Mouse (Mus musculus): ENCODE data around the gene Morc3. TPM values are rescaled to one million over a fixed set of nuclear protein-coding genes. Genes with fewer than 3 reads are reported as not detected.

Morc3 gene
- polyA plus RNA-seq, 1 experiment from 2014 or later = 44.9 TPM

DNA sequence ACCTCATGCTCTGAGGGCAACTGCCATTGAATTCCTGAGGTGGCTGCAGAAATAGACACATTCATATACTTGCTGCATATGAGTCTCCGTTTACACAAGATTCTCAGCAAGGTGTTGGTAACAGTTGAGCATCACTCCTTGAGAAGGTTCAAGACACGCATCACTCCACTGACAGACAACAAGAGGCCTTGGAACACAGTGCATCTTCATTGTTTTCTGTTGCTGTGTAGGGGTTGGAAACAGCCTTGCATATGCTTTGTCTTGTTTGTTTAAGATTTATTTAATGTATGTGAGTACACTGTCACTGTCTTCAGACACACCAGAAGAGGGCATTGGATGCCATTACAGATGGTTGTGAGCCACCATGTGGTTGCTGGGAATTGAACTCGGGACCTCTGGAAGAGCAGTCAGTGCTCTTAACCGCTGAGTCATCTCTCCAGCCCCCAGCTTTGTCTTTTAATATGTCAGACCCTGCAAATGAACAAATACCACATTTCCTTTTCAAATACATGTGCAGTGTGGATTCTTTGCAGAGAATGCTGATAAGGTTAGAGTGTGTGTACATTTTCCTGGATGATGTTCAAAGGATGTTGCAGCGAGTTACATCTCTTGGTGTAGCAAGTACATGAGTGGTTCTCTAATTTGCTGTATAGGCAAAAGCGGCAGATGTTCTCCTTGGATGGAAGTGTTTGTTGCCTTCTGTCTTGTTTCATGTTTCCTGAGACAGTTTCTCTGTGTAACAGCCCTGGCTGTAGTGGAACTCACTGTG lies 45.9 kb downstream of the Morc3 start:
- Histone ChIP-seq H3K4me3 (ENCODE audit: low read depth, low read length) (no peak overlapping the region), H3K27me3 (ENCODE audit: control insufficient read depth, insufficient read depth, low read length) (no peaks in the 10 kb centered on the region), H3K27ac (ENCODE audit: low read length) (no peak overlapping the region), H3K4me1 (ENCODE audit: control insufficient read depth, insufficient read depth, low read length) (no peaks in the 10 kb centered on the region), H3K9ac (replicated peaks; ENCODE audit: low read depth, low read length) (no peak overlapping the region), H3K4me2 (replicated peaks; ENCODE audit: low read depth, low read length) (no peak overlapping the region), H3K9me3 (ENCODE audit: control insufficient read depth, low read depth, low read length) (no peaks in the 10 kb centered on the region), H3K36me3 (ENCODE audit: control insufficient read depth, insufficient read depth, low read length) (peaks cover 33% of the 10 kb centered on the region)
- WGBS = 83% methylated on average over 6 of the region's 6 CpGs
- no peak for ATAC-seq (ENCODE audit: insufficient number of reproducible peaks, insufficient read depth, low FRiP score, low read depth)

DNA sequence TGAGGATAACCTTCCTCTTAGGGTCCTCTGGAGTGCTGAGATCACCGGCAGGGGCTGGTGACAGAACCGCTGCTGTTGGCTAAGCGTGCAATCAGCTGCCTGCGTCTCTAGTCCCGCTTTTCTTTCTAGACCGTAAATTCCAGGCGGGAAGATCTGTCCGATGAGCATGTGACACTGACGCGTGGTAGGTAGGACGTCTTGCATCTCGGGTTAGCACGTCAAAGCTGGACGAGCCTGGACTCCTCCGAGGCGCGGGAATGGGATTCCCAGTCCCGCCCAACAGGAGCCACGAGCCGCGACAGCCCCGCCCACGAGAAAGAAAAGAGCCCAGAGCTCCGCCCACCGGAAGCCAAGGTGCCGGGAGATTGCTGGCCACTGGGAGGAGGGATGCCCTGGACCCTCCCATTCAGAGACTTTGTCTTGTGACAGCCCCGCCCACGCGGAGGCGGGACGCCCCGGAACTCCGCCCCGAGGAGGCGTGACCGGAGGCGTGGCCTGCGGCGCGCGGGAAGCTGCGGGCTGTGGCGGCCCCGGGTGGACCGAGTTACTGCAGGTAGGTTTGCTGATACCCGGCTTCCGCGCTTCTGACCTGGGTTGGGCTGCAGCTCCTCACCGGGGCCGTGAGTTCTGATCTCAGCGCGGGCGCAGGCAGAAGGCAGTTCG lies 51.6 kb downstream of the Morc3 start, which contains the start of gene Chaf1b:
Chaf1b (plus strand) TSS at position 479 of the 663 bp plus-strand sequence.
- Histone ChIP-seq H3K4me2 (replicated peaks; ENCODE audit: low read depth, low read length) (peak within 1 kb of the TSS; percentile 78), H3K9ac (replicated peaks; ENCODE audit: low read depth, low read length) (peak within 1 kb of the TSS; percentile 76), H3K4me3 (ENCODE audit: low read depth, low read length) (peak within 1 kb of the TSS; percentile 88), H3K36me3 (ENCODE audit: control insufficient read depth, insufficient read depth, low read length) (peaks cover 10% of the 10 kb centered on the region; the same call in 1 of the 2 replicates), H3K27me3 (ENCODE audit: control insufficient read depth, insufficient read depth, low read length) (no peaks in the 10 kb centered on the region), H3K27ac (ENCODE audit: low read length) (peak within 1 kb of the TSS; percentile 27; the same call in 1 of the 2 replicates), H3K4me1 (ENCODE audit: control insufficient read depth, insufficient read depth, low read length) (peaks cover 5% of the 10 kb centered on the region; the same call in 1 of the 2 replicates), H3K9me3 (ENCODE audit: control insufficient read depth, low read depth, low read length) (no peaks in the 10 kb centered on the region)
- ATAC-seq (ENCODE audit: insufficient number of reproducible peaks, insufficient read depth, low FRiP score, low read depth) = peak; percentile 96
- WGBS = under 1% methylated on average over 54 of the region's 54 CpGs

DNA sequence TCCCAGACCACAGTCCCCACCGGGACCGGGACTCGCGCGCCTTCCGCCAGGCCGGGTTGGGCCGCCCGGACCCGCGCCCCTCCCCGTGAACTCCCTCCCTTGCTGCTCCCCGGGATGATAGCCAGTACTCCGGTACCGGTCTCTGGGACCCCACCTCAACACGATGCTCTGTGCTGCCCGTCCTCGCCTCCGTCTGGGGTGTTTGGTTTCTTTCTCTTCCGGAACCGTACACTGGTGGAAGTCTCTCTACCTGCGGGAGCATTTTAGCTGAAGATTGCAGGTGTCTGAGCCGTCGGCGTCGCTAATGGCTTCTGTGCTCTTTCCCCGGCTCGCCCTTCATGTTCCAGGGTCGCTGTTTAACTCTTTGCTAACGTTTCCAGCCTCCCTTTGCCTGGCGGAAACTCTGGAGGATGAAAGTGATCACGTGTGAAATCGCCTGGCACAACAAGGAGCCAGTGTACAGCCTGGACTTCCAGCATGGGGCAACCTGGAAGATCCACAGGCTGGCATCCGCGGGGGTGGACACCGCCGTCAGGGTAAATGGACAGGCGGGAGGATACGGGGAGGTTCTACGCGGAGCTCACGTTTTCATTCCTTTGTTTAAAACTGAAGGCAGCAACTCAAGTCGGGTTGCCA lies 52.3 kb downstream of the Morc3 start:
- no peak for ATAC-seq (ENCODE audit: insufficient number of reproducible peaks, insufficient read depth, low FRiP score, low read depth)
- under 1% methylated on average over 41 of the region's 43 CpGs for WGBS
- Histone ChIP-seq H3K4me3 (ENCODE audit: low read depth, low read length) (peak overlapping the region; percentile 88), H3K4me2 (replicated peaks; ENCODE audit: low read depth, low read length) (peak overlapping the region; percentile 78), H3K27ac (ENCODE audit: low read length) (peak overlapping the region; percentile 27; the same call in 1 of the 2 replicates), H3K9ac (replicated peaks; ENCODE audit: low read depth, low read length) (peak overlapping the region; percentile 76), H3K4me1 (ENCODE audit: control insufficient read depth, insufficient read depth, low read length) (peaks cover 5% of the 10 kb centered on the region; the same call in 1 of the 2 replicates), H3K9me3 (ENCODE audit: control insufficient read depth, low read depth, low read length) (no peaks in the 10 kb centered on the region), H3K36me3 (ENCODE audit: control insufficient read depth, insufficient read depth, low read length) (peaks cover 10% of the 10 kb centered on the region; the same call in 1 of the 2 replicates), H3K27me3 (ENCODE audit: control insufficient read depth, insufficient read depth, low read length) (no peaks in the 10 kb centered on the region)

DNA sequence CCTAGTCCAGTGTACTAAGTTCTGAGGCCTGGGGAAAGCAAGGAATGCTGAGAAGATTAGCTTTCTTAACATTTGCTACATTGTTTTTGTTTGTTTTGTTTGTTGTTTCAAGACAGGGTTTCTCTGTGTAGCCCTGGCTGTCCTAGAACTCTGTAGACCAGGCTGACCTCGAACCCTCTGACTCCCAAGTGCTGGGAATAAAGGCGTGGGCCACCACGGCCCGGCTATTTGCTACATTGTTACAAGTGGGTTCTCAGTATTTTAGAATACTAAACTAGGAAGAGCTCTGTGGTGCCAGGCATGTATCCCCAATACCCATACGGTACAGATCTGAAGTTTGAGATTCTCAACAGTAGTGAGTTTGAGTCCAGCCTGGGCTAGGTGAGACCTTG lies 52.8 kb downstream of the Morc3 start:
- H3K36me3 ChIP-seq (ENCODE audit: control insufficient read depth, insufficient read depth, low read length) = peaks cover 10% of the 10 kb centered on the region; the same call in 1 of the 2 replicates
- H3K27ac ChIP-seq (ENCODE audit: low read length) = no peak overlapping the region
- peak overlapping the region; percentile 78 for H3K4me2 ChIP-seq (replicated peaks; ENCODE audit: low read depth, low read length)
- H3K9ac ChIP-seq (replicated peaks; ENCODE audit: low read depth, low read length) = peak overlapping the region; percentile 76; the same call in 1 of the 2 replicates
- no peak for ATAC-seq (ENCODE audit: insufficient number of reproducible peaks, insufficient read depth, low FRiP score, low read depth)
- H3K27me3 ChIP-seq (ENCODE audit: control insufficient read depth, insufficient read depth, low read length) = no peaks in the 10 kb centered on the region
- H3K4me1 ChIP-seq (ENCODE audit: control insufficient read depth, insufficient read depth, low read length) = peaks cover 5% of the 10 kb centered on the region; the same call in 1 of the 2 replicates
- 42% methylated on average over 5 of the region's 5 CpGs for WGBS
- no peaks in the 10 kb centered on the region for H3K9me3 ChIP-seq (ENCODE audit: control insufficient read depth, low read depth, low read length)
- peak overlapping the region; percentile 88 for H3K4me3 ChIP-seq (ENCODE audit: low read depth, low read length)

DNA sequence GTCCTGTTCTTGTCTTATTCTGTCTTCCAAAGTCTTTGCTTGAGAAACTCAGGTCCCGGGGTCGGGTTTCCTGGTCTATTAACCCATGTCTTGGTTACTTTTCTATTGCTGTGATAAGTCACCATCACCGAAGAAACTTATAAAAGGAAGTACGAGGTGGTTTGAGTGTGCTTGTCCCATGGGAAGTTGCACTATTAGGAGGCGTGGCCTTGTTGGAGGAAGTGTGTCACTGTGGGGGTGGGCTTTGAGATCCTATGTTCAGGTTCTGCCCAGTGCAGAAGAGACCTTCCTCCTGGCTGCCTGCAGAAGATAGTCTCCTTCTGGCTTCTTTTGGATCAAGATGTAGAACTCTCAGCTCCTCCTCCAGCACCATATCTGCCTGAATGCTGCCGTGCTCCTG lies 56.6 kb downstream of the Morc3 start:
- Histone ChIP-seq H3K4me3 (ENCODE audit: low read depth, low read length) (no peak overlapping the region), H3K4me1 (ENCODE audit: control insufficient read depth, insufficient read depth, low read length) (peaks cover 5% of the 10 kb centered on the region; the same call in 1 of the 2 replicates), H3K36me3 (ENCODE audit: control insufficient read depth, insufficient read depth, low read length) (peaks cover 26% of the 10 kb centered on the region), H3K9me3 (ENCODE audit: control insufficient read depth, low read depth, low read length) (no peaks in the 10 kb centered on the region), H3K9ac (replicated peaks; ENCODE audit: low read depth, low read length) (no peak overlapping the region), H3K4me2 (replicated peaks; ENCODE audit: low read depth, low read length) (no peak overlapping the region), H3K27me3 (ENCODE audit: control insufficient read depth, insufficient read depth, low read length) (no peaks in the 10 kb centered on the region), H3K27ac (ENCODE audit: low read length) (no peak overlapping the region)
- ATAC-seq (ENCODE audit: insufficient number of reproducible peaks, insufficient read depth, low FRiP score, low read depth) = no peak
- 93% methylated on average over 6 of the region's 6 CpGs for WGBS

DNA sequence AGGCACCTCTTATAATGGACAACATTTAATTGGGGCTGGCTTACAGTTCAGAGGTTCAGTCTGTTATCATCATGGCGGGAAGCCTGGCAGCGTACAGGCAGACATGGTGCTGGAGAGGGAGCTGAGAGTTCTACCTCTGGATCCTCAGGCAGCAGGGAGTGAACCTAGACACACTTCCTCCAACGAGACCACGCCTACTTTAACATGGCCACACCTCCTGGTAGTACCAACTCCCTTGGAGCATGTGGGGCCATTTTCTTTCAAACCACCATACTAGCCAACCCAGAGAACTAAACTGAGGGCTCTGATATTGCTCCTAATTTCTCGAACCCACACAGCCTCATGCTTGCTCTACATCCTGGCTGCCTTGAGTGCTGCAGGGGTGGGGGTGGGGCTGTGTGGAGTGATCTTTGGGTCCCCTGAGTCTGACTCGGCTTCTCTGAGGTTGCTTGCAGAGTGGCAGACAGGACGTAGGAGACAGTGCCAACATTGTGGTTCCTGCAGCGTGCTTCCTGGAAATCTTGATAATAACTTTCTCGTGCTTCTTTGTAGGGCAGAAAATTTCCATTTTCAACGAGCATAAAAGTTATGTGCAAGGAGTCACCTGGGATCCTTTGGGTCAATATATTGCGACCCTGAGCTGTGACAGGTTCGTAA lies 59.2 kb downstream of the Morc3 start:
- Histone ChIP-seq H3K9me3 (ENCODE audit: control insufficient read depth, low read depth, low read length) (no peaks in the 10 kb centered on the region), H3K9ac (replicated peaks; ENCODE audit: low read depth, low read length) (no peak overlapping the region), H3K27ac (ENCODE audit: low read length) (no peak overlapping the region), H3K27me3 (ENCODE audit: control insufficient read depth, insufficient read depth, low read length) (no peaks in the 10 kb centered on the region), H3K4me1 (ENCODE audit: control insufficient read depth, insufficient read depth, low read length) (no peaks in the 10 kb centered on the region), H3K4me3 (ENCODE audit: low read depth, low read length) (no peak overlapping the region), H3K36me3 (ENCODE audit: control insufficient read depth, insufficient read depth, low read length) (peaks cover 34% of the 10 kb centered on the region), H3K4me2 (replicated peaks; ENCODE audit: low read depth, low read length) (no peak overlapping the region)
- no peak for ATAC-seq (ENCODE audit: insufficient number of reproducible peaks, insufficient read depth, low FRiP score, low read depth)
- WGBS = 83% methylated on average over 12 of the region's 12 CpGs

DNA sequence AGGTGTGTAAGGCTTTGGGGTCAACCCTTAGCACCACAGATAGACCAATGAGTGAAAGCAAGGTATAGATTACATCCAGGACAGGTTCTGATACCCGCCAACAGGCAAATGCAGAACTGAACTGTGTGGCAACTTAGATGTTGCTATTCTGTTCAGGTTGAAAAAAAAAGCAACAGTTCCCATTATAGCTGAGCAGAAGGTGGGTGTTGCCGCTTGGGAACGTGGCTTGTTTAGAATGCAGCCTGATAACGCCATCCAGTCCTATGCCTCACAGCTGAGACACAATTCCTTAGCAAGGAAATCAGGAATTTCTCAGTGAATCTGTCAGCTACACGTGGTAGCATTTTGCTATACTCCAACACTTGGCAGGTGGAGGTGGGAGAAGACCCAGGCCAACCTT lies 61.4 kb downstream of the Morc3 start:
- Histone ChIP-seq H3K36me3 (ENCODE audit: control insufficient read depth, insufficient read depth, low read length) (peaks cover 25% of the 10 kb centered on the region), H3K27ac (ENCODE audit: low read length) (no peak overlapping the region), H3K4me3 (ENCODE audit: low read depth, low read length) (no peak overlapping the region), H3K4me2 (replicated peaks; ENCODE audit: low read depth, low read length) (no peak overlapping the region), H3K27me3 (ENCODE audit: control insufficient read depth, insufficient read depth, low read length) (no peaks in the 10 kb centered on the region), H3K4me1 (ENCODE audit: control insufficient read depth, insufficient read depth, low read length) (no peaks in the 10 kb centered on the region), H3K9ac (replicated peaks; ENCODE audit: low read depth, low read length) (no peak overlapping the region), H3K9me3 (ENCODE audit: control insufficient read depth, low read depth, low read length) (no peaks in the 10 kb centered on the region)
- 81% methylated on average over 5 of the region's 5 CpGs for WGBS
- no peak for ATAC-seq (ENCODE audit: insufficient number of reproducible peaks, insufficient read depth, low FRiP score, low read depth)

DNA sequence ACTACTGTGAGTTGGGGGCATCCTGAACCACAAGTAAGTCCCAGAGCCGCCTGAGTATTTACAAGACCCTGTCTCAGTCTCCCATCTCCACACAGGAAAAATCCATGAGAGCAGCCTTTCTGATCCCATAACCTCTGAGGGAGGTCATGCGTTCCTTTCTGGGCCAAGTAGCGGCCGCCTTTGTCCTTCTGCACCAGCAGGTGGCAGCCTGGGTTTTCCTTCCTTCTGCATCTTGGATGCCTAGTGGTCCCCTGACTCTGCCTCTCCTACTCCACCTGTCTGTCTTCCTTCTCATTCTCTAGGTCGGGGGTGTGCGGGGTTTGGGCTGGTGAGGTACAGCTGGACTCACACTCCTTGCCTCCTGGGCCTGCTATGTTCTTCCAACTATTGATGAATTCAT lies 71.1 kb downstream of the Morc3 start:
- Histone ChIP-seq H3K27ac (ENCODE audit: low read length) (no peak overlapping the region), H3K4me2 (replicated peaks; ENCODE audit: low read depth, low read length) (no peak overlapping the region), H3K27me3 (ENCODE audit: control insufficient read depth, insufficient read depth, low read length) (no peaks in the 10 kb centered on the region), H3K9me3 (ENCODE audit: control insufficient read depth, low read depth, low read length) (no peaks in the 10 kb centered on the region), H3K36me3 (ENCODE audit: control insufficient read depth, insufficient read depth, low read length) (peaks cover 19% of the 10 kb centered on the region), H3K4me3 (ENCODE audit: low read depth, low read length) (no peak overlapping the region), H3K4me1 (ENCODE audit: control insufficient read depth, insufficient read depth, low read length) (0 out of 2 replicates have a peak, but pooled peaks cover 4% of the 10 kb centered on the region), H3K9ac (replicated peaks; ENCODE audit: low read depth, low read length) (no peak overlapping the region)
- WGBS = 81% methylated on average over 6 of the region's 6 CpGs
- ATAC-seq (ENCODE audit: insufficient number of reproducible peaks, insufficient read depth, low FRiP score, low read depth) = no peak
